Mouse (Mus musculus): ENCODE measurements at regions not wholly inside any gene's neighbourhood (a gene's known extent, or its start where the extent isn't known, plus 50 kb on each side); places are given as distances from the start of the nearest gene placed in this dataset.

- ATAC-seq (replicated peaks; ENCODE audit: poor library complexity, severe bottlenecking): no peak
Observed at GRCm38 (mm10) chr1:69470614-69471250, 216.3 kb downstream of the Ikzf2 start.

DNA sequence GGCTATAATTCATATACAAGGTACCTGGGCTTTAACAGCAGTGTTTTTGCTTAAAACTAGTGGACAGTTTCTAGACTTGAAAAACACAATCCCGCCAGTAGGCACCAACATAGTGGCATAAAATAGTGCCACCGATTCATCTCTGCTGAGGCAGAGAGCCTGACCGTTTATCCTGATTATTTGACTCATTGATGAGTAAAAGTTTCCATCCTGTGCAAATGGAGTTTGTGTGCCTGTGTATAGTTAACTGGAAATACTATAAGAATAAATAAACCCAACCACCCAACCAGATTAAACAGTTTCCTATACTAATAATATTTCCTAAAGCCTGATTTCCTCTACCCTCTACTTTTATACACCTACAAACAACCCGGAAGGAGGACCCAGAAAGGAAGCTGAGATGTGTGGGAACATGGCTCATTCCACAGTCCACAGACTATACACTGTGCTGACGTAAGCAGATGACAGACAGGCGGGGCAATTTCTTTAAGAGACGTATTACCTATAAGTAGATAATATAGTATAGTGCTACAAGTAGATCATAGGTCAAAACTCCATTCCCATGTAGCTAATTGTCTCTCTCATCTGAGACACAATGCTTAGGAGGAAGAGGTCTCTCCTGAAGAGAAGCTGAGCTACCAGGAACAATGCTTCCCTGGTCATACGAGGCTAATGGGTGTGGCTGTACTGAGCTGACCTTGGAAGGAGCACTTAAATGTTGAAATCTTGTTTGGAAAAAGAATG is 217.7 kb downstream of the Ikzf2 start:
- no peak for ATAC-seq (replicated peaks; ENCODE audit: poor library complexity, severe bottlenecking)

DNA sequence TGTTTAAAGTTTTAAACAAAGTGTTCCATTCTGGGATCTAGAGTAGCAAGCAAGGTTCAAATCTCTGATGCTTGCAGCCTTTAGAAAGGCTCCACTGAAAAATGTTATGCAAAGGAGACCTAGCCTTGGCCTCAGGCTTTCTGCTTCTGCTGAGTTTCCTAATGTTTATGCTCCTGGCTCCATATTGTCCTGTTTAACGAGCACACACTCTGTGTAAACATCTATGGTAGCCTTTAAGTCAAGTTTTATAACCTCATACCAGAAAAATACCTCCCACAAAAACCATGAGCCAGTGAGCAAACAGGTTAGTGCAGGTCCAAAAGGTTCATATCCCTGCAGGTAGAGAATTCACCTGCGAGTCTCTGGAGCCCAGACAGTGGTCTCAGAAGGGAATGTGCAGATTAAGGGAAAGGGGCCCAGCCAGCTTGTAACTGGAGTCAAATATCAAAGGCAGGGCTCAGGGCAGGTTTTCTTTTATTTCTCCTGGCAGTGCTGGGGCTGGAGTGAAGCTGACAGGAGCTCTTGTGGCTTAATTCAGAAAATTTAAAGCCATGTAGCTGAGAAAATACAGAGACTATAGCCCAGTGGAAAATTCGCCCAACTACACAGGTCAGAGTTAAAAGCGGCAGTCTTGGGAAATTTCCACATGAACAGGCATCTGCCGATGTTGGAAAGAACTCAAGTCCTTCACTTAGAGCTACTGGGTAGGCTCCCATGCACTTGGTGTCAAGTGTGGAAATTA is 220.3 kb downstream of the Ikzf2 start:
- ATAC-seq (replicated peaks; ENCODE audit: poor library complexity, severe bottlenecking): no peak

GRCm38 (mm10) chr1:69461191-69461590 is 225.9 kb downstream of the Ikzf2 start:
- no peak for ATAC-seq (replicated peaks; ENCODE audit: poor library complexity, severe bottlenecking)

- no peak for ATAC-seq (replicated peaks; ENCODE audit: poor library complexity, severe bottlenecking)
Observed at GRCm38 (mm10) chr1:69459899-69460298, 227.1 kb downstream of the Ikzf2 start.

- no peak for ATAC-seq (replicated peaks; ENCODE audit: poor library complexity, severe bottlenecking)
Observed at GRCm38 (mm10) chr1:69457471-69457870, 229.6 kb downstream of the Ikzf2 start.

DNA sequence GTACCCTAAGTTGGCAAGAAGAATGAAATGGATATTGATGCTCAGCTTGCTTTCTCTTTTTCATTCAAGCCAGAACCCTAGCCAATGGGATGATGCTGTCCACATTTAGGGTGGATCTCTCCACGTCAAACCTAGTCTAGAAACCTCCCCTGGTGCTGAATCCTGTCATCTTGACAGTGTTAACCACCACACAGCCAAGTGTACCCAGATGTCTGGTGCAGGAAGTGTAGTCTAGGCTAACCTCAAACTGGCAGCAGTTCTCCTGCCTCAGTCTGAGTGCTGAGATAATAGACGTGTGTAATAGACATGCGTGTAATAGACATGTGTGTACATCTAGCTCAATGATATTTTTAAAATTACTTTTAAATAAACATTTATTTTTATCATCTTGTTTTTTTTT is 233.1 kb downstream of the Ikzf2 start:
- no peak for ATAC-seq (replicated peaks; ENCODE audit: poor library complexity, severe bottlenecking)

DNA sequence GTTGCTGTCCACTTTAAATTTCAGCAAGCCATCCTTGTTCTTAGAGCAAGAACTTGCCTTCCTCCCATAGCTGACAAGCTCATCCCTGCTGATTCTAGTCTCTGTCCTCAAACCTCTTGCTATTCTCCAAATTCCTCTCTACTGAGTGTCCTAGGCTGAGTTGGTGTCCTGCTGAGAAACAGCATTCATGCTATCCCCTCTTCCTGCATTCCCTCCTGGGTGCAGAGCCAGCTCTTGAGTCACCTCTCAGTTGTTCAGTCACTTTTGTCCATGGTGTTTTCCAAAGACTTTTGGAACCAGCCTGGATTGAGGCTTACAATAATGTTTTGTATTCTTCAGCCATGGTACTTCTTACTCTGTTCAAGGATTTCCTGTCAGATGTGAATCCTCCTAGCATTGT is 234.1 kb downstream of the Ikzf2 start:
- no peak for ATAC-seq (replicated peaks; ENCODE audit: poor library complexity, severe bottlenecking)

GRCm38 (mm10) chr1:69450455-69450854 is 236.6 kb downstream of the Ikzf2 start:
- no peak for ATAC-seq (replicated peaks; ENCODE audit: poor library complexity, severe bottlenecking)

GRCm38 (mm10) chr1:69447276-69447675 is 239.8 kb downstream of the Ikzf2 start:
- ATAC-seq (replicated peaks; ENCODE audit: poor library complexity, severe bottlenecking): no peak

- ATAC-seq (replicated peaks; ENCODE audit: poor library complexity, severe bottlenecking): no peak
Observed at GRCm38 (mm10) chr1:69444722-69445121, 242.3 kb downstream of the Ikzf2 start.

GRCm38 (mm10) chr1:69443466-69443865 is 243.6 kb downstream of the Ikzf2 start:
- ATAC-seq (replicated peaks; ENCODE audit: poor library complexity, severe bottlenecking): no peak

DNA sequence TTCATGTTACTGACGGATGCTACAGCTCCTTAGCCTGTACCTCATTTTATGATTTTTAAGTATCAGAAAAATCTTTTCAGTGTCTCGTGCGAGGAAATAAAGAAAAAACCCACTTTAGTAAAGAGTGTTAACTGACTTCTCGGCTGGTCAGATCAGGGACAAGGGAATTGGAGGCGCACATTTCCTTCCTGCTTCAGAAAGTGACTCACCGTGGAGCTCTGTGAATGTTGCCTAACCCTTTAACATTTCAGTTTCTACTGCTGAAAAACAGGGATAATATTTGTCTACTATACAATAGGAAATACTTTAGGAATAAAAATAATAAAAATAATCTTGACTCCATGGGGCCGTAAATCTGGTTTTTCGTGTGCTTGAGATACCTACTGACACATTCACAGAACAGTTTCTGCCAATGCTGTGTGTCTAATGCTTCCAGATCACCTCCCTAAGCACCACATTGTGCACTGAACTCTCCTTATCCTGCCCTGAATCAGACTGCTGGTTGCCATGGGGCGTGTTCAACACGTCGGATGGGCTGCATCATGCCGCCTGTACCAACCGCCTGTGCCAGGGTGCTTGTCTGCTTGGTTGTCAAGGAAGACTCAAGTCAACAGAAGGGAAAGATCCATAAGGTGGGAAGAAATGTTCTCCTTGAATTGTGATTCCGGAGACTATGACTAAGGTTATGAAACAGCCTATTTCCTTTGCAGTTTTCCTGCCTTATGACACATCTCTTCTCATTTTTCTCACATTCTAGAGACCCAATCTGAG is 246.3 kb downstream of the Ikzf2 start:
- peak; percentile 71; the same call in 1 of the 2 replicates for ATAC-seq (replicated peaks; ENCODE audit: poor library complexity, severe bottlenecking)

GRCm38 (mm10) chr1:69437042-69437441 is 250.0 kb downstream of the Ikzf2 start:
- no peak for ATAC-seq (replicated peaks; ENCODE audit: poor library complexity, severe bottlenecking)

GRCm38 (mm10) chr1:69433655-69434357 is 253.2 kb downstream of the Ikzf2 start:
- ATAC-seq (replicated peaks; ENCODE audit: poor library complexity, severe bottlenecking): no peak

- no peak for ATAC-seq (replicated peaks; ENCODE audit: poor library complexity, severe bottlenecking)
Observed at GRCm38 (mm10) chr1:69430683-69431407, 256.2 kb downstream of the Ikzf2 start.

- ATAC-seq (replicated peaks; ENCODE audit: poor library complexity, severe bottlenecking): no peak
Observed at GRCm38 (mm10) chr1:69429632-69430031, 257.4 kb downstream of the Ikzf2 start.

- ATAC-seq (replicated peaks; ENCODE audit: poor library complexity, severe bottlenecking): no peak
Observed at GRCm38 (mm10) chr1:69397676-69398075, 289.4 kb downstream of the Ikzf2 start.

GRCm38 (mm10) chr1:69382374-69382773 is 274.5 kb upstream of the Erbb4 start:
- no peak for ATAC-seq (replicated peaks; ENCODE audit: poor library complexity, severe bottlenecking)

Data from granulocyte monocyte progenitor cell, adult 5-6 weeks (primary cell).